Mouse (Mus musculus) embryonic fibroblast, embryonic 13.5 days (primary cell): ENCODE measurements around the gene Aqp7.

Source experiments
- CTCF ChIP-seq: IDR thresholded peaks from 2 replicates; pipeline ENCODE4 v1.5.1; 2011; ENCODE audit warnings: mild to moderate bottlenecking, control low read depth, low read length, moderate library complexity, borderline replicate concordance; ENCODE audit not compliant: insufficient read depth
- POLR2A ChIP-seq: IDR thresholded peaks from 2 replicates; pipeline ENCODE4 v1.6.1; 2011; ENCODE audit warnings: low read depth, mild to moderate bottlenecking, control low read depth, low read length, moderate library complexity

DNA sequence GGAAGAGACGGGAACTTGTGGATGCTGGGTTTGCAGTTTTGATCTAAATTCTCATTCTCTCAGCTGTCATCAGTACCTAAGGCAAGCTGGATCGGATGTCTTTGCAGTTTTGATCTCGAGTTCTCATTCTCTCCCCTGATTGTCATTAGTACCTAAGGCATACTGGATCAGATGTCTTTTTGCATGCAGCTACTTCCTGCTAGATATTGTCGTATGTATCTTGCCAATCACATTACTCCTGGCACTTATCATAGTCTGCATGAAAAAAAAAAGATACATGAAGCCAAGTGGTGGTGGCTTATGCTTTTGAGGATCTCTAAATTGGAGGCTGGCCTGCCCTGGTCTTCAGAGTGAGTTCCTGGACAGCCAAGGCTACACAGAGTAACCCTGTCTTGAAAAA is 36.9 kb upstream of the Aqp7 start:
- no peak for TF ChIP-seq CTCF
- TF ChIP-seq POLR2A = no peak
